In genomic region chr1:13800460-13800859, GRCm38 (mm10) we compare ENCODE assay signal across 32 mouse cellular contexts.
"Had no signal": no experiment of that assay in that cellular context is flagged by ENCODE, and none has a peak within 500 bp of the region (broad histone marks: within the 10 kb centered on the region; RNA-seq: fewer than 3 reads in every experiment).

No protein-coding gene starts in this region.

- H3K36me3 ChIP-seq: limb, embryonic 10.5 days; limb, embryonic 12.5 days; limb, embryonic 13.5 days; limb, embryonic 15.5 days; liver, embryonic 12.5 days; liver, embryonic 13.5 days; liver, embryonic 15.5 days; lung, embryonic 15.5 days; midbrain, embryonic 10.5 days; midbrain, embryonic 12.5 days; midbrain, embryonic 13.5 days; midbrain, embryonic 15.5 days; neural tube, embryonic 12.5 days had no signal

- H3K4me1 ChIP-seq: limb, embryonic 10.5 days; limb, embryonic 12.5 days; limb, embryonic 13.5 days; limb, embryonic 15.5 days; liver, embryonic 12.5 days; liver, embryonic 13.5 days; liver, embryonic 15.5 days; lung, embryonic 15.5 days; megakaryocyte, embryonic 14.5 days; midbrain, embryonic 10.5 days; midbrain, embryonic 12.5 days; midbrain, embryonic 13.5 days; midbrain, embryonic 15.5 days; neural tube, embryonic 12.5 days had no signal

- ATAC-seq: liver, embryonic 12.5 days; liver, postnatal 0 days; lung, postnatal 0 days; midbrain, embryonic 13.5 days; midbrain, embryonic 15.5 days; midbrain, embryonic 16.5 days had no signal

- H3K4me2 ChIP-seq: limb, embryonic 12.5 days; limb, embryonic 13.5 days; limb, embryonic 15.5 days; liver, embryonic 11.5 days; liver, embryonic 12.5 days; liver, embryonic 13.5 days; liver, embryonic 15.5 days; lung, embryonic 14.5 days; lung, embryonic 15.5 days; midbrain, embryonic 11.5 days; midbrain, embryonic 12.5 days; midbrain, embryonic 13.5 days; midbrain, embryonic 15.5 days; neural tube, embryonic 12.5 days had no signal

- DNase-seq: left cerebral cortex, postnatal 4 days; liver; liver, embryonic 13.5 days; liver, postnatal 0 days; lung, adult 18-20 months; lung, adult 2 months; lung, embryonic 14.5 days; lung, postnatal 10 days; lung, postnatal 14 days; lung, postnatal 36 days; lung, postnatal 4 days; midbrain, embryonic 14.5 days had no signal

- H3K9ac ChIP-seq: limb, embryonic 12.5 days; limb, embryonic 13.5 days; limb, embryonic 15.5 days; liver, embryonic 12.5 days; liver, embryonic 13.5 days; liver, embryonic 14.5 days; liver, embryonic 15.5 days; liver, postnatal 0 days; lung, embryonic 14.5 days; lung, embryonic 15.5 days; midbrain, embryonic 12.5 days; midbrain, embryonic 13.5 days; midbrain, embryonic 15.5 days; neural tube, embryonic 12.5 days had no signal

- H3K27ac ChIP-seq: limb, embryonic 10.5 days; limb, embryonic 12.5 days; limb, embryonic 13.5 days; limb, embryonic 15.5 days; liver, embryonic 12.5 days; liver, embryonic 13.5 days; liver, embryonic 14.5 days; liver, embryonic 15.5 days; lung, embryonic 15.5 days; macrophage; midbrain, embryonic 10.5 days; midbrain, embryonic 12.5 days; midbrain, embryonic 13.5 days; midbrain, embryonic 15.5 days; neural tube, embryonic 12.5 days had no signal

- H3K4me3 ChIP-seq: limb, embryonic 10.5 days; limb, embryonic 12.5 days; limb, embryonic 13.5 days; limb, embryonic 15.5 days; liver, embryonic 12.5 days; liver, embryonic 13.5 days; liver, embryonic 15.5 days; lung, embryonic 15.5 days; megakaryocyte, embryonic 14.5 days; midbrain, embryonic 10.5 days; midbrain, embryonic 12.5 days; midbrain, embryonic 13.5 days; midbrain, embryonic 15.5 days; myocyte; neural tube, embryonic 12.5 days had no signal

- H3K27me3 ChIP-seq: limb, embryonic 12.5 days; limb, embryonic 13.5 days; limb, embryonic 15.5 days; liver, embryonic 12.5 days; liver, embryonic 13.5 days; liver, embryonic 15.5 days; lung, embryonic 15.5 days; megakaryocyte, embryonic 14.5 days; midbrain, embryonic 12.5 days; midbrain, embryonic 13.5 days; midbrain, embryonic 15.5 days; neural tube, embryonic 12.5 days had no signal

- H3K9me3 ChIP-seq: limb, embryonic 10.5 days; limb, embryonic 12.5 days; limb, embryonic 13.5 days; limb, embryonic 15.5 days; liver, embryonic 12.5 days; liver, embryonic 13.5 days; liver, embryonic 15.5 days; lung, embryonic 15.5 days; megakaryocyte, embryonic 14.5 days; midbrain, embryonic 10.5 days; midbrain, embryonic 12.5 days; midbrain, embryonic 13.5 days; midbrain, embryonic 15.5 days; neural tube, embryonic 12.5 days had no signal
